Mouse (Mus musculus) heart, embryonic 15.5 days (tissue): ENCODE data around the gene 2010111I01Rik. TPM values are rescaled to one million over a fixed set of nuclear protein-coding genes. Genes with fewer than 3 reads are reported as not detected.
A peak's percentile ranks its signal among the peaks of the same experiment; 100 is the strongest.

Experiments used
- ATAC-seq: fragments of 200-750 bp; cut with Nextera tagmentation; replicated peaks from 2 replicates; pipeline ENCODE4 v1.8.0; 2017; ENCODE audit warnings: low read depth, moderate TSS enrichment; ENCODE audit not compliant: insufficient number of reproducible peaks, insufficient read depth, low FRiP score
- H3K27ac ChIP-seq: fragments of 300-500 bp; sonication (generic); 2 replicates; pipeline ENCODE4 v1.5.1; 2015; ENCODE audit warnings: mild to moderate bottlenecking, inconsistent platforms
- H3K27me3 ChIP-seq: fragments of 300-500 bp; sonication (generic); 2 replicates; pipeline ENCODE4 v1.6.1; 2015; ENCODE audit warnings: inconsistent platforms
- H3K36me3 ChIP-seq: fragments of 300-500 bp; sonication (generic); 2 replicates; pipeline ENCODE4 v1.6.1; 2015; ENCODE audit warnings: mild to moderate bottlenecking, inconsistent platforms
- H3K4me1 ChIP-seq: fragments of 300-500 bp; sonication (generic); replicated peaks from 2 replicates; pipeline ENCODE4 v1.6.1; 2015; ENCODE audit warnings: inconsistent platforms
- H3K4me2 ChIP-seq: fragments of 300-500 bp; sonication (generic); 2 replicates; pipeline ENCODE4 v1.6.1; 2015; ENCODE audit warnings: inconsistent platforms, mild to moderate bottlenecking, moderate library complexity
- H3K4me3 ChIP-seq: fragments of 300-500 bp; sonication (generic); 2 replicates; pipeline ENCODE4 v1.5.1; 2015; ENCODE audit warnings: mild to moderate bottlenecking, inconsistent platforms
- H3K9ac ChIP-seq: fragments of 300-500 bp; sonication (generic); 2 replicates; pipeline ENCODE4 v1.6.1; 2015; ENCODE audit warnings: mild to moderate bottlenecking, inconsistent platforms
- H3K9me3 ChIP-seq: fragments of 300-500 bp; sonication (generic); replicated peaks from 2 replicates; pipeline ENCODE4 v1.6.1; 2016; ENCODE audit warnings: inconsistent platforms
- WGBS: fragments of 180-500 bp; shearing (Covaris S2); methylation state at CpG from one replicate; pipeline ENCODE4 v1.1.7; 2015; ENCODE audit warnings: mixed read lengths; 5-methylcytosine and 5-hydroxymethylcytosine counted together
- polyA plus RNA-seq: library from polyadenylated mRNA; unstranded; fragments of >200 nt; fragmentation: Nextera tagmentation; extraction: Ambion mirVana; gene quantifications from 2 replicates; pipeline ENCODE4 v1.2.1, GENCODE M21; 2015

The 2010111I01Rik gene
- polyA plus RNA-seq, 1 experiment from 2014 or later: 59.9 TPM

DNA sequence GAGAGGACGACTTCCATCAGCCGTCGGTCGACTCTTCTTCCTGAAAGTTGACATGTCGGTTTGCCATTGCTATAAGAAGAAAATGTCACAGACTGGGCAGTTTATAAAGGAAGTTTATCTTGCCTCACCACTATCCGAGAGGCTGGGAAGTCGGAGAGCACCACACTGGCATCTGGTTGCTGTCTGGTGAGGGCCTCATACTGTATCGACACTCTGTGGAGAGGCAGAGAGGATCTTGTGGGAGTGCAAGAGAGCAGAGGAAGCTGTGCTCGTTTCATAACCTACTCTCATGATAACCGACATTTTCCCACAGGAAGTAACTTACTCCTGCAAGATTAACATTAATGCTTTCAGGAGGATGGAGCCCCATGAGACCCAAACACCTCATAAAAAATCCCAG lies 7.9 kb upstream of the 2010111I01Rik start:
- 48% methylated on average over 10 of the region's 10 CpGs for WGBS
- no peaks in the 10 kb centered on the region for H3K9me3 ChIP-seq

DNA sequence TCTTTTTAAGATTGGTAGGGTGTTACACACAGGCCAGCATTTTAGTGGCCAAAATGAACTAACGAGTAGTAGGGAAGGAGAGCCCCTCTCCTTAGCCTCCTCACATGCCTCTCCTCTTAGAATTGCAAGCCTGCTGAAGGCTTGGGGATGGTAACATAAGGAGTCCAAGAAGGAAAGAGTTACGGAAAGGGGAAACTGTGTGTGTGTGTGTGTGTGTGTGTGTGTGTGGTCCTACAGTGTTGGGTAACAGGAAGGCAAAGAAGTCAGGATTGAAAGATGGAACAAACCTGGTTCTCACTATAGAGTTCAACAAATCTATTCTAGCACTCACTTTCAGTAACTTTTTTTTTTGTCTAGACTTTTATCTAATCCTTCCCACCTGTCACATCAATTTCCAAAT lies 1.3 kb upstream of the 2010111I01Rik start:
- Histone ChIP-seq H3K4me3 (no peak overlapping the region), H3K27ac (no peak overlapping the region), H3K36me3 (no peaks in the 10 kb centered on the region), H3K4me1 (peaks cover 7% of the 10 kb centered on the region), H3K9ac (no peak overlapping the region), H3K9me3 (no peaks in the 10 kb centered on the region), H3K27me3 (no peaks in the 10 kb centered on the region), H3K4me2 (no peak overlapping the region)
- 74% methylated on average over 2 of the region's 2 CpGs for WGBS
- no peak for ATAC-seq

More for the DNA sequence above, 7.9 kb upstream of the 2010111I01Rik start:
- 0 out of 2 replicates have a peak, but pooled peaks cover 3% of the 10 kb centered on the region for H3K4me1 ChIP-seq
- no peak overlapping the region for H3K27ac ChIP-seq
- H3K4me2 ChIP-seq: no peak overlapping the region
- no peak for ATAC-seq
- no peak overlapping the region for H3K4me3 ChIP-seq
- H3K27me3 ChIP-seq: no peaks in the 10 kb centered on the region
- no peak overlapping the region for H3K9ac ChIP-seq
- H3K36me3 ChIP-seq: no peaks in the 10 kb centered on the region

DNA sequence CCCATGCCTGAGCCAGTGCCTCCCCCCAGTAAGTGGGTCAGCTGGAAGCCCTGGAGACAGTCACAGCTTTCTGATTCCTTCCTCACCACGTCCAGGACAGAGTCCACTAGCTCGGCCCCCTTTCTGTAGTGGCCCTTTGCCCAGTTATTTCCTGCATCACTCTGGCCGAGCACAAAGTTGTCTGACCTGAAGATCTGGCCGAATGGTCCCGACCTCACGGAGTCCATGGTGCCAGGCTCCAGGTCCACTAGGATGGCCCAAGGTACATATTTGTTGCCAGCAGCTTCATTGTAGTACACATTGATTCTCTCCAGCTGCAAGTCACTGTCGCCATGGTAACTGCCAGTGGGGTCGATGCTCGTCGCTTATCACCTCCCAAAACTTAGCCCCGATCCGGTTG lies 3.5 kb downstream of the 2010111I01Rik start:
- ATAC-seq: no peak
- Histone ChIP-seq H3K27ac (no peak overlapping the region), H3K4me1 (peaks cover 22% of the 10 kb centered on the region), H3K4me2 (no peak overlapping the region), H3K9me3 (no peaks in the 10 kb centered on the region), H3K27me3 (no peaks in the 10 kb centered on the region), H3K36me3 (no peaks in the 10 kb centered on the region), H3K4me3 (no peak overlapping the region), H3K9ac (no peak overlapping the region)
- 83% methylated on average over 12 of the region's 12 CpGs for WGBS

DNA sequence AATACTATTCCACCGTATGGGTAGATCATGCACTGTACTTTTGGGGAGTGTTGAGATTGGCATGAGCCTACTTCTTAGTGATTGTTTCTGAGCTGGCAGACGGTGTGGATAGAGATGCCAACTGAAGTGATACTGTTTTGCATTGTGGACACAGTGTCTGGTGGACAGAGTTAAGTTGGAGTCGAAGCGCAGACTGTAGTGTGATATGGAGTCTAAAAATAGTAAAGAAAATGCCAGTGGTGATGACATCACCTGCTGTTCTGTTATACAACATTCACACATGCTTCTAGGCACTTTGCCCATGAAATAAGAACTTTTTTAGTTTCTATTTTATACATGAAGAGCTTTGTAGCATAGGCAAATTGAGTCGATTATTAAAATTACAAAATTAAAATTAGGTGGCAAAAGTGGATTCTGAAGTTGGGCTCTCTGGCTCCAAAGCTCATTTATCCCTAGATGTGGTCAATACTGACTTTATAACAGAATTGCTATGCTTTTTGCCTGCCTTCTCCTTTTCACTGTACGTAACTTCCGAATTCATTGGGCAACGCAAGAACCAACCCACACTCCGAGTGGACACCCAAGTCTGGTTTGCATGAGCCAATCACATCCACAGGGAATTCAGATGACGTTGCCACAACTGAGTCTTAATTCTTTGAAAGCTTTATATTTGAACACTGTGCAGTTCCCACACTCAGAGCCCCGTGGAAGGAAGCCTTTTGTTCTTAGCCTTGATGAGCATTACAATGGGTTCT lies 6.0 kb downstream of the 2010111I01Rik start:
- Histone ChIP-seq H3K4me2 (peak overlapping the region; percentile 0; the same call in 1 of the 2 replicates), H3K36me3 (no peaks in the 10 kb centered on the region), H3K9me3 (no peaks in the 10 kb centered on the region), H3K4me3 (no peak overlapping the region), H3K27me3 (no peaks in the 10 kb centered on the region), H3K4me1 (peaks cover 15% of the 10 kb centered on the region), H3K9ac (no peak overlapping the region), H3K27ac (peak overlapping the region; percentile 78)
- WGBS: 53% methylated on average over 11 of the region's 11 CpGs
- peak; percentile 80 for ATAC-seq

DNA sequence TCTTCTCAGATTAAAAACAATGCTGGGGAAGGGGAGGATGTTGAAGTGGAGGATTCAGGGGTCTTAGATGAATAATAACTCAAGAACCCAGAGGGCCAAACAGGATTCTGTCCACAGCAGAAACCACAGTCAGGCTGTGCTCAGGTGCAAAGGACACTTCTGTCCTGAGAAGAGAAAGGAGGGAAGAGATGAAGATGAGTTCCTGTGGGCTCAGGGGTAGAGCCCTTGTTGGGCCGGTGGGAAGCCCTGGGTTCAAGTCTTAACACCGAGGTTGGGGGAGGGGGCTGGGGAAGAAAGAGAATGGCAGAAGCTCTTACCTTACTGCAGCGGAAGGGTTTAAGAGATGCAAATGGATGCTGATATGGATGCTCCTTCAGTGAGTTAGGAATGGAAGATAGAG lies 7.7 kb downstream of the 2010111I01Rik start:
- Histone ChIP-seq H3K4me3 (no peak overlapping the region), H3K4me2 (no peak overlapping the region), H3K9ac (no peak overlapping the region), H3K27ac (no peak overlapping the region), H3K27me3 (no peaks in the 10 kb centered on the region), H3K36me3 (no peaks in the 10 kb centered on the region), H3K4me1 (peaks cover 15% of the 10 kb centered on the region), H3K9me3 (no peaks in the 10 kb centered on the region)
- WGBS: 82% methylated on average over 3 of the region's 3 CpGs
- no peak for ATAC-seq

DNA sequence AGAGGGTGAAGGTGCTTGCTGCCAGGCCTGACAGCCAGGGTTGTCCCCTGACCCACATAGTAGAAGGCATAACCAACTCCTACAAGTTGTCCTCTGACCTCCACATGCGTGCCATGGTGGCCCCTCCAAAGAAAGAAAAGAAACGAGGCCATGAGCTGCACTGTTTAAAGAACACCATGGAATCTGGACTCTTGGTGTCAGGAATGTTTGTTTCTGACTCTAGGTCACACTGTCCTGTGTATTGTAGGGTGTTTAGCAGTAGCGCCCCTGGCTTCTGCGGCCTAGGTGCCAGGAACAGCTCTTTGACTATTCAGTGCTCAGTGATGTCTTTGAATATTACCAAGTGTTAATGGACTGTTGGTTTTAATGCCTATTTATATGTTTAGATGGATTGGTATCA lies 8.4 kb downstream of the 2010111I01Rik start:
- Histone ChIP-seq H3K9ac (no peak overlapping the region), H3K9me3 (no peaks in the 10 kb centered on the region), H3K4me1 (peaks cover 18% of the 10 kb centered on the region), H3K27ac (no peak overlapping the region), H3K4me2 (no peak overlapping the region), H3K27me3 (no peaks in the 10 kb centered on the region), H3K36me3 (no peaks in the 10 kb centered on the region), H3K4me3 (no peak overlapping the region)
- 82% methylated on average over 4 of the region's 4 CpGs for WGBS
- ATAC-seq: no peak

DNA sequence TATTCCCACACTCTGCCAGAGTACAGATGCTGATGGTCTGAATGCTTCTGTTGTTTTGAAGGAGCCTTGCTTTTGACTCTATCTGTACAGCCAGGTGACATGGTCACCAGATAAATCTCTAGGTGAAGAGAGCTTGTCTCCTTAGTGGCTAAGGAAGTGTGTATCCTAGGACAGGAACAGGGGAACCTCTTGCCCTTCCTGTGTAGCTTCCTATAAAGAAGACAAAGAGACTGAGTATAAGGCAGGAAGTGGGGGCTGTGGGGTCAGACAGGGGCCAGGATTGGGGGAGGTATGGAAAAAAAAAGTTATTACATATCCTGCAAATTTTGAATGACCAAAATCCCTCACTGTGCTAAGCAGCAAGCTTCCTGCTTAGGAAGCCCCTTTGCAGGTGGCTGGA lies 13.4 kb downstream of the 2010111I01Rik start:
- peak; percentile 70; the same call in 1 of the 2 replicates for ATAC-seq
- H3K27me3 ChIP-seq: no peaks in the 10 kb centered on the region
- peaks cover 15% of the 10 kb centered on the region for H3K4me1 ChIP-seq
- 0 out of 2 replicates have a peak overlapping the region, but pooled peaks have one; percentile 16 for H3K27ac ChIP-seq
- H3K9me3 ChIP-seq: no peaks in the 10 kb centered on the region
- H3K36me3 ChIP-seq: no peaks in the 10 kb centered on the region
- H3K4me2 ChIP-seq: no peak overlapping the region
- H3K9ac ChIP-seq: no peak overlapping the region
- no peak overlapping the region for H3K4me3 ChIP-seq

DNA sequence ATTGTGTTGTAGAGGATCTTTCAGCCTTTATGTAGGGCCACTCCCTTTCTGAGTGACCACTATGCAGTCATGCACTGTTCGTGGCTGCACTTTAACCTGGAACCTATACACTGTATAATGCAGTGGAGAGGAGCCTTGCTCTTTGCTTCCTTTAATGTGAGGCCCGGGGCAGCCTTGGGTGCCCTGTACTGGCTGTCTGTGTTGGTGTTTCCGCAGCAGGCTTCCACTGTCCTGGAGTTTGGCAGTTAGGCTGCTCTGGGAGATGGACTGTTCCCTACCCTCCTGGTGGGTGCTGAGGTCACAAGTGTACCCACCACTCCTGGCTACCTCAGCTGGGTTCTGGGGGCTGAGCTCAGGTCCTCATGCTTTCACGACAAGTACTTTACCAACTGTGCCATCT lies 14.1 kb downstream of the 2010111I01Rik start:
- peak overlapping the region; percentile 13 for H3K27ac ChIP-seq
- no peaks in the 10 kb centered on the region for H3K9me3 ChIP-seq
- H3K27me3 ChIP-seq: no peaks in the 10 kb centered on the region
- peaks cover 15% of the 10 kb centered on the region for H3K4me1 ChIP-seq
- 72% methylated on average over 4 of the region's 4 CpGs for WGBS
- ATAC-seq: no peak; the same call in 1 of the 2 replicates
- H3K9ac ChIP-seq: no peak overlapping the region
- H3K36me3 ChIP-seq: no peaks in the 10 kb centered on the region
- no peak overlapping the region for H3K4me3 ChIP-seq
- no peak overlapping the region for H3K4me2 ChIP-seq

DNA sequence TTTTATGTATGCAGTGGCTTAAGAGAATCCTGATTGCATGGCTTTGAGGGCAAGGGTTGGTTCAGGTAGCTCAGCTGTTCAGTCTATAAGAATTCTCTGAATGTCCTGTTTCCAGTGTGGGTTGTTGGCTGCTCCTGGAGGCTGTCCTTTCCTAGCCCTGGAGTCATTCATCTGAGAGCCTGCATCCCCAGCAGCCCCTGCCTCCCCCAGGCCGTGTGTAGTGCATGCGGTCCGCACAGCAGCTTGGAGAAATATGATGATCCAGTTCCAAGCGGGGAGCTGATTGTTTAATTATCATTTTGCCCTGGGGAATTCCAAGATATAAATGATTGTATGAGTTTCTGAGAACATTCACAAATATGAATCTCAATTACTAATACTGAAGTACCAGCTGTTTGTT lies 14.5 kb downstream of the 2010111I01Rik start:
- Histone ChIP-seq H3K4me2 (no peak overlapping the region), H3K27ac (peak overlapping the region; percentile 13; the same call in 1 of the 2 replicates)

DNA sequence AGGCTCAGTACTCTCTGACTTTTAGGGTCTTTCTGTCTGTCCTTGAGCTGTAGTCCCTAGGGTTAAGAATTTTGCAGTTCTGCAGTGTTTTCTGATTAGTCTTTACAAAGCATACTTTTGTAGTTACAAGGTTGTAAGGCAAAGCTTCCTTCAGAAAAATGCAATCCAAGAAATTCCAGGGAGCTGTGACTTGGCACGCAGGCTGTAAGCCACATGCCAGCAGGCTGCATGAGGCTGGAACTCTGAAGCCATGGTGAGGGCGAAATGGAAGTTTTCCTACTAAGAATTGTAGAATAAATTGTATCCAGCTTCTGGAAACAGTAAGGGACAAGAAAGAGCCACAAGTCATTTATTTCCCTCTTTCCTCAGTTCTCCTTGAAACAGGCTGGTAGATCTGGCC lies 15.4 kb downstream of the 2010111I01Rik start:
- Histone ChIP-seq H3K27me3 (no peaks in the 10 kb centered on the region), H3K4me3 (no peak overlapping the region), H3K9me3 (no peaks in the 10 kb centered on the region), H3K4me2 (no peak overlapping the region), H3K27ac (peak overlapping the region; percentile 53; the same call in 1 of the 2 replicates), H3K9ac (no peak overlapping the region), H3K4me1 (peaks cover 20% of the 10 kb centered on the region), H3K36me3 (no peaks in the 10 kb centered on the region)
- WGBS: 78% methylated on average over 2 of the region's 2 CpGs
- no peak for ATAC-seq

More for the DNA sequence above, 14.5 kb downstream of the 2010111I01Rik start:
- Histone ChIP-seq H3K27me3 (no peaks in the 10 kb centered on the region), H3K36me3 (no peaks in the 10 kb centered on the region), H3K4me1 (peaks cover 15% of the 10 kb centered on the region), H3K9ac (no peak overlapping the region), H3K9me3 (no peaks in the 10 kb centered on the region), H3K4me3 (no peak overlapping the region)
- no peak for ATAC-seq
- 61% methylated on average over 4 of the region's 4 CpGs for WGBS

DNA sequence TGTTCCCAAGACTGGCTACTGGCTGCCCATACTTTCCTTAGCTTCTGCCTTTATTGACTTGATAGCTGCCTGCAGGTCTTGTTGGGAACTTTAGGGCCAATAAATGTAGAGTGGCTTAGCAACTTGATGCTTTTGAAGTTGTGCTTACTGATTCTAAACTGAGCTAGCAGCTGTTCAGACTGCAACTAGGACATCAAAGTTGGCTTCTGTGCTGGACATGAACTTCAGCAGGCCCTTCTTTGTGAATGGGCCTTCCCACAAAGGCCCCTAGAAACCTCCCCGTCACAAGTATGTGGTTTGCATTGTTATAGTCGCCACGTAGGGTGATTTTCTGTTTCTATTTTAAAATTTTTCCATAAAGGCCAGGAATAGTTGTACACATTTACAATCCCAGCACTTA lies 19.8 kb downstream of the 2010111I01Rik start:
- ATAC-seq: no peak
- Histone ChIP-seq H3K36me3 (no peaks in the 10 kb centered on the region), H3K4me1 (0 out of 2 replicates have a peak, but pooled peaks cover 5% of the 10 kb centered on the region), H3K4me3 (no peak overlapping the region), H3K9me3 (no peaks in the 10 kb centered on the region), H3K27ac (no peak overlapping the region), H3K4me2 (no peak overlapping the region), H3K27me3 (no peaks in the 10 kb centered on the region), H3K9ac (no peak overlapping the region)
- 55% methylated on average over 3 of the region's 3 CpGs for WGBS
